Mouse (Mus musculus) spleen, adult 12 weeks (tissue): ENCODE measurements around the gene C1qtnf5.

Source experiments
- DNase-seq: peaks from one replicate; pipeline ENCODE4 v3.0.0; 2022; ENCODE audit warnings: low spot score

Gene C1qtnf5

GRCm38 (mm10) chr9:44107110-44107509 lies at the start of gene C1qtnf5:
Gene C1qtnf5, plus strand, starts transcription at chr9:44107245.
- no peak for DNase-seq

- DNase-seq: no peak
Observed at GRCm38 (mm10) chr9:44058606-44059005, 48.4 kb upstream of the C1qtnf5 start.

GRCm38 (mm10) chr9:44065177-44065576 lies 41.9 kb upstream of the C1qtnf5 start:
- no peak for DNase-seq

GRCm38 (mm10) chr9:44066785-44067225 lies 40.2 kb upstream of the C1qtnf5 start, which contains the start of gene Usp2:
Gene Usp2, plus strand, starts transcription at chr9:44067021.
- peak; percentile 89 for DNase-seq

- no peak for DNase-seq
Observed at GRCm38 (mm10) chr9:44067241-44067959, 39.6 kb upstream of the C1qtnf5 start.

GRCm38 (mm10) chr9:44067960-44068330 lies 39.1 kb upstream of the C1qtnf5 start:
- DNase-seq: no peak

- no peak for DNase-seq
Observed at GRCm38 (mm10) chr9:44069252-44069651, 37.8 kb upstream of the C1qtnf5 start.

- DNase-seq: no peak
Observed at GRCm38 (mm10) chr9:44070113-44070843, 36.8 kb upstream of the C1qtnf5 start.

- DNase-seq: no peak
Observed at GRCm38 (mm10) chr9:44070844-44071231, 36.2 kb upstream of the C1qtnf5 start.

DNA sequence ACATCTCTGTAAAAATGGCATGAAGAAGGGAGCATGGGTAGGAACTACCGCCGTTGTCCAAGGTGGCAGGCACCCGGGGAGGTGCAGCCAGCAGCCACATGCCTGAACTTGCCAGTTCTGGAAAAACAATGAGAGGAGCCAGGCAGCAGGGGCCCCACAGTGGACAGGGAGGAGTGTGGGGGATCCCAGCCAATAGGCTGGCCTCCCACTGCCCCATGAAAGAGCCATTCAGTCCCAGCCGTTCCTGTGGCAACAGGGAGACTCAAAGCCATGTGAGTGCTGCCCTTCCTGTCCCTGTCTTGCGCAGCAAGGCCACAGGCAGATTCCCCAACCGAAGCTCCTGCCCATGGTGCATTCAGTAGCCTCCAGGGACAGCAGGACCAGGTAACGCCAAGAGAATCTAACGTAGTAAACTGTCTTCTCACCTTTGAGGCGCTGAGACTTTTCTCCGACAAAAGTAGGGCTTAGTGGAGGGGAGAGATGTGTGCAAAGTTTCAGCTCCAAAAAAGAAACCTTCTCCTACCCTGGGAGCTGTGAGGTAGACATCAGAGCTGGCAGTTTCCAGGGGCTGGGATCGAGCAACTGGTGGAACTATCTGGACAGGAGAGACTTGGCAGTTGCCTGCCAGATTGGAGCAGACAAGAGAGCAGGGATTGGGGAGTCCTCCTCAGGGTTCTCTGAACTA lies 35.0 kb upstream of the C1qtnf5 start:
- DNase-seq: no peak

DNA sequence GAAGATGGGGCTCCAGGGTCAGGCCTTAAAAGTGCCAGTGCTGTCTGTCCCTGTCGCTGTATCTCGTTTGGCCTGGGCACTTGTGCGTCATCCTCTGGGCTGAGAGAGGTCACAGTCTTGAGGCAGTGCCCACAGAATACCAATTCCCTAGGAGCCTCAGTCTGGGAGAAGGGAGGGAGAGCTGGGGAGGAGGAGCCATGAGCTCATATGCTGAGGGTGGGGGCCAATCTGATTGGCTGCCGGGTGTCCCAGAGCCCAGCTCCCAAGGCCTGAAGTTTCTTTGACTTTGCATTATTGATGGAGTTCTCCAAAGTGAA lies 34.5 kb upstream of the C1qtnf5 start:
- DNase-seq: no peak

DNA sequence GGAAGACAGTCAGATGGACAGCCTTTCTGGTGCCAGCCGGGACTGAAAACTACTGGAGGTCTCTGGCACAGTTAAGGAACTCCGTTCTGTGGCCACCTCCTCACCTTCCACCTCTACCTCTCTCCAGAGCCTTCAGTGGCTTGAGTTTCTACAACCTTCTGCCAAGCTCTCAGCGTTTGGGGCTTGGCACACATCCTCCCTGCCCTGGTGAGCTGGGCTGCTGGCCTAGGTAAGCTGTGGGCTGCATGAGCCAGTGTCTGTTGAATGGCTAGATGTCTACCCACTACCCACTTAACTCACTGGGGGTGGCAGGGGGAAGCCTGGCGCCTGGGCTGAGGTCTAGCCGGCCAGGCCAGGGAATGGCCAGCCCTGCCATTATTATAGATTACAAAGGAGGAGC lies 33.9 kb upstream of the C1qtnf5 start:
- DNase-seq: no peak

DNA sequence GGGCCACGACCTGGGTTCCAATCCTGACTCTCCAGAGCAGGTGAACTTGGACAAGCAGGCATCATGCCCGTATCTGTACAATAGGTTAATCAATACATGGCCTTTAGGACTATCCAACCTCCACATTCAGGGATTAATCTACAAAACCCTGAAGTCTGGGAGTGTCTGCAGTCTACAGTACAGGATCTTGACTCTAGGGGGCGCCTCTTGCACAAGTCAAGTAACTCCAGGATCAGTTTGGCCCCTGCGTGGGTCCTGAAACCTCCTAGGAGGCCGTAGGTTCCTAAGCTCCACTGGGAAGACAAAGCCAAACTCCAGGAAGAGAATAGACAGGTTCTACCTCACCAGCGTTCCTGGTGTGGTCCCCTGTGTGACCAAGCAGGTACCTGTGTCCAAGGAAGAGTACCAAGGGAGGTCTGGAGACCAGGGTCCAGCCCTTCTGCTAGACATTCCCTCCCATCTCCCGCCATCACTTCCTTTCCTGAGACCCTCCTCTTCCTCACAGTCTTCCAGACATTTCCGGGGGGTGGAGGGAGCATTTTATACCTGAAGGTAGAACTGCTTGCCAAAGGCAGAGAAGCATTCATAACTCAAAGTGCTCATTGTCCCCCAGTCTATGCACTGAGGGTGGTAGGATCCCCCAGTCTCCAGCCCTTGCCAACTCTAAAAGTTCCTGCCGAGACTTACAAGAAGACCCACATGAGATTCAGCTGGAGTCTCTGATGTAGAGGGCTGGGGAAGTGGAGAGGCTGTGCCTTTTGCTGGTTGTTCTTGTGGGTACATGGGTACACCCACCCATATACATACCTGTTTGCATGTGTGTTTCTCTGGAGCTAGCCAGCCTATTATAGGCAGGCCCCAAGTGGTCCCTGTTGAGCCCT lies 32.4 kb upstream of the C1qtnf5 start:
- no peak for DNase-seq

DNA sequence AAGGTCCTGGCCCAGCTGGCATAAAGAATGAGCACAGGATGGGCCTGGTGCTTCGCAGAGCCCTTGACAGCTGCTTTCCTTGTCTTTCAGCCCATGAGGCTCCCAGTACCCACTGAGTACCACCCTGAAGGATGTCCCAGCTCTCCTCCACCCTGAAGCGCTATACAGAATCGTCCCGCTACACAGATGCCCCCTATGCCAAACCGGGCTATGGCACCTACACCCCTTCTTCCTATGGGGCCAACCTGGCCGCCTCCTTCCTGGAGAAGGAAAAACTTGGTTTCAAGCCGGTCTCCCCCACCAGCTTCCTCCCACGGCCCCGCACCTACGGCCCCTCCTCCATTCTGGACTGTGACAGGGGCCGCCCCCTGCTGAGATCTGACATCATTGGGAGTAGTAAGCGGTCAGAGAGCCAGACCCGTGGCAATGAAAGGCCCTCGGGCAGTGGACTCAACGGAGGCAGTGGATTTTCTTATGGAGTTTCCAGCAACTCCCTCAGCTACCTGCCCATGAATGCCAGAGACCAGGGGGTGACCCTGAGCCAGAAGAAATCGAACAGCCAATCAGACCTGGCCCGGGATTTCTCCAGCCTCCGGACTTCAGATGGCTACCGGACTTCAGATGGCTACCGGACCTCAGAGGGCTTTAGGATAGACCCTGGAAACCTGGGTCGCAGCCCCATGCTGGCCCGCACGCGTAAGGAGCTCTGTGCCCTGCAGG lies 31.6 kb upstream of the C1qtnf5 start:
- DNase-seq: no peak

GRCm38 (mm10) chr9:44075996-44076763 lies 30.9 kb upstream of the C1qtnf5 start:
- no peak for DNase-seq

DNA sequence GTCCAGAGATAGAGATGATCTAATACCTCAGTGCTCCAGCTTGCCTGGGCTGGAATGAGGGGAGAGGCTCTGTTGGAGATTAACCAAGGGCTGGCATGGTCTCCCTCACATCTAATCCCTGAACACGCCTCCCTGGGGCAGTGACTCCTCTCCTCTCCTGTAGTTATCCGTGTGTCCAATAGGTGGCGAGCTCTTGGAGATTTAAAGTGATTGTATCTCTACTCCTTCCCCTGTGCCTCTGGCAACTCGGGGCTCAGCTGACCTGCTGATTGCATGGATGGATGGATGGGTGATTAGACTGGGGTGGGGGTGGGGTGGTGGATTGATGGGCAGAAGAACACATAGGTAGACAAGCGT lies 30.3 kb upstream of the C1qtnf5 start:
- DNase-seq: no peak

DNA sequence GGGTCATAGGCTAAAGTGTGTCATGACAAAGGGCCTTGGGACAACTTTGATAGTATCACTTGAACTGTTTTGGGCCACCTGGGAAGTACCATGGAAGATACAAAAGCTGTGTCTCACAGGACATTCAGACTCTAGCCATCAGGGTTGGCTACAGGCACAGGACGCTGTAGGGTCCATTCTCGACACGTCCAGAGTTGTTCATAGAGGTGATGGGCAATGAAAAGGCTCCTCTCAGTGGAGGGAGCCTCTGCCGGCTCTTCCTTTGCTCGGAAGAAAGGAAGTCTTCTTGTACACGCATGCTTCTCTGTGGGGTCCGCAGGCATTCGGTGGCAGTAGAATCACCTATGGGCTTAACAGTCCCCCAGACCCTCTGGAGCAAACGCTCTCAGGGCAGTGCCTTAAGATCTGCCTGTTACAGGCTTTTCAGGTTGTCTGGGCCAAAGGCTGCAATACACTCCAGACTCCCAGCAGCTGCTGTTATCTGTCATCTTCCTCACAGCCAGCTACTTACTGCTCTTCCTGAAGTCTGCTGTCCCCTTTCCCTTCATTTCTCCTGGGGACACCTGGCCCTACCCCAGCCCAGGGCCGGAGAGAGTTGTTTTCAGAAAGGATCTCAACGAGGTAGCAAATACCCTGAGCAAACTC lies 29.7 kb upstream of the C1qtnf5 start:
- no peak for DNase-seq

DNA sequence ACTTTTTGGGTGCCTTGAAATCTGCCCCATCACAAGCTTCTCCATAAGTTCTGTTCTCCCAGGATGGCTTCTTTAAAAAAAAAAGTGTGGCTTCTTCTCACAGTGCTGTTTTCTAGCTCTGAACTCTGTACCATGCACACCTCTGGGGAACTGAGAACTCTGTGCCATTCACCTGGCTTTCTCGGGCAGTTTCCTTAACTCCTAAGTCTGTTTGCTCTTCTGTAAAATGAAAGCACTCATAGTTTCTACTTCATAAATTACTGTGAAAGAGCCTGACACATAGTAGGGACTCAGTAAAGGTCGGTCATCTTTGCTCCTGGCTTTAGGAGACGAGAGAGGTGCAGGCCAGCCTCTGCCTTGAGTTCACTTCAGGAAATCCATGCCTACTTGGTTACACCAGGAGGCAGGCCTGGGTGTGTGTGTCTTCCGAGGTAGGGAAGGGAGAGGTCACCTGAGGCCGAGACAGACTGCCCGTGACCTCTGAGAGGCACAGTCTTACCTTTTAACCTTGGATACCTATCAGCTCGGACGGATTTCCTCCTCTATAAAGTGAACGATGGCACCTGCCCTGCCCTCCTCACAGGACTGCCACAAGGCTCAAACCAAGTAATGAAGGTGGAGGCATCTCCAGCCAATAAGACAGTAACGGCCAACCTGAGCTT lies 28.8 kb upstream of the C1qtnf5 start:
- no peak for DNase-seq

- DNase-seq: no peak
Observed at GRCm38 (mm10) chr9:44078955-44079756, 27.9 kb upstream of the C1qtnf5 start.
